Comparison of ENCODE assay signal across 9 mouse cellular contexts in genomic region chr5:127243209-127243608, GRCm38 (mm10). TPM values are rescaled to one million over a fixed set of nuclear protein-coding genes. Genes with fewer than 3 reads are reported as not detected.
DNase-seq lines count a peak whose midpoint lies in the region; ATAC-seq and TF ChIP-seq lines count a peak whose summit lies in the region.
"Had no signal": no experiment of that assay in that cellular context is flagged by ENCODE, and none has a peak within 500 bp of the region (broad histone marks: within the 10 kb centered on the region; RNA-seq: fewer than 3 reads in every experiment).

No protein-coding gene starts in this region.

- no peak for DNase-seq in kidney, adult 8-10 months
- peak; percentile 28 for DNase-seq in embryo, embryonic 10 days (ENCODE audit: low spot score)
- no peak for DNase-seq in midbrain, postnatal 0 days (ENCODE audit: low spot score)
- no peak for DNase-seq in urinary bladder, postnatal 14 days (ENCODE audit: low spot score)
- no peak for DNase-seq in gastrocnemius, postnatal 36 days
- DNase-seq in ovary, postnatal 36 days (ENCODE audit: low spot score) = no peak

- peak overlapping the region; percentile 62 for H3K4me3 ChIP-seq in kidney, embryonic 16.5 days (ENCODE audit: low read length)
- peak overlapping the region; percentile 66 for H3K4me3 ChIP-seq in hindbrain, embryonic 12.5 days
- H3K4me3 ChIP-seq in midbrain, postnatal 0 days (ENCODE audit: low read depth, low read length) = peak overlapping the region; percentile 61

- intact Hi-C loops in gastrocnemius, postnatal 36 days (cut with DNase I) = no loop called here

- no peak for TF ChIP-seq CTCF in midbrain, postnatal 0 days (IDR thresholded peaks at IDR 0.05)

- no peak overlapping the region for H3K9ac ChIP-seq in kidney, embryonic 16.5 days (replicated peaks; ENCODE audit: low read length)
- peak overlapping the region; percentile 66 for H3K9ac ChIP-seq in hindbrain, embryonic 12.5 days
- peak overlapping the region; percentile 60 for H3K9ac ChIP-seq in midbrain, postnatal 0 days (replicated peaks; ENCODE audit: low read length, poor library complexity, severe bottlenecking)

- H3K27ac ChIP-seq in kidney, embryonic 16.5 days (ENCODE audit: low read length) = no peak overlapping the region
- no peak overlapping the region for H3K27ac ChIP-seq in hindbrain, embryonic 12.5 days
- no peak overlapping the region for H3K27ac ChIP-seq in midbrain, postnatal 0 days (ENCODE audit: low read depth, low read length)

- under 1% methylated on average over 16 of the region's 16 CpGs for WGBS in kidney, embryonic 16.5 days
- under 1% methylated on average over 16 of the region's 16 CpGs for WGBS in hindbrain, embryonic 12.5 days
- WGBS in midbrain, postnatal 0 days = under 1% methylated on average over 16 of the region's 16 CpGs

- no peak for ATAC-seq in kidney, embryonic 16.5 days (ENCODE audit: low FRiP score, low TSS enrichment)
- ATAC-seq in hindbrain, embryonic 12.5 days (ENCODE audit: low FRiP score) = no peak
- ATAC-seq in midbrain, postnatal 0 days (ENCODE audit: low FRiP score) = no peak
- ATAC-seq: Patski had no signal

- H3K9me3 ChIP-seq in kidney, embryonic 16.5 days (ENCODE audit: low read length) = no peaks in the 10 kb centered on the region; the same call in 1 of the 2 replicates
- H3K9me3 ChIP-seq in hindbrain, embryonic 12.5 days (replicated peaks) = peaks cover 5% of the 10 kb centered on the region; the same call in 1 of the 2 replicates
- no peaks in the 10 kb centered on the region for H3K9me3 ChIP-seq in midbrain, postnatal 0 days (ENCODE audit: low read length)

- H3K4me2 ChIP-seq in kidney, embryonic 16.5 days (replicated peaks; ENCODE audit: low read depth, low read length) = peak overlapping the region; percentile 87
- H3K4me2 ChIP-seq in hindbrain, embryonic 12.5 days (replicated peaks) = peak overlapping the region; percentile 85
- peak overlapping the region; percentile 75 for H3K4me2 ChIP-seq in midbrain, postnatal 0 days (ENCODE audit: low read depth, low read length, poor library complexity, severe bottlenecking)

- no peaks in the 10 kb centered on the region for H3K36me3 ChIP-seq in kidney, embryonic 16.5 days (ENCODE audit: insufficient read depth, low read length)
- H3K36me3 ChIP-seq in hindbrain, embryonic 12.5 days = no peaks in the 10 kb centered on the region
- no peaks in the 10 kb centered on the region for H3K36me3 ChIP-seq in midbrain, postnatal 0 days (ENCODE audit: insufficient read depth, low read length)

- peaks cover 66% of the 10 kb centered on the region for H3K27me3 ChIP-seq in kidney, embryonic 16.5 days (ENCODE audit: insufficient read depth, low read length)
- peaks cover 50% of the 10 kb centered on the region for H3K27me3 ChIP-seq in hindbrain, embryonic 12.5 days
- peaks cover 11% of the 10 kb centered on the region; the same call in 1 of the 2 replicates for H3K27me3 ChIP-seq in midbrain, postnatal 0 days (ENCODE audit: insufficient read depth, low read length)
- H3K27me3 ChIP-seq: Patski had no signal

- H3K4me1 ChIP-seq in kidney, embryonic 16.5 days (ENCODE audit: insufficient read depth, low read length) = peaks cover 15% of the 10 kb centered on the region
- peaks cover 30% of the 10 kb centered on the region for H3K4me1 ChIP-seq in hindbrain, embryonic 12.5 days
- H3K4me1 ChIP-seq in midbrain, postnatal 0 days (ENCODE audit: insufficient read depth, low read length) = peaks cover 10% of the 10 kb centered on the region; the same call in 1 of the 2 replicates

RNA-seq across cellular contexts. Expression of gene Tmem132c, which starts 1.6 kb away (rescaled TPM):
- 1.3 and 1.5 TPM in 2 replicates for polyA plus RNA-seq in kidney, embryonic 16.5 days (2015; fragmentation: Nextera tagmentation; extraction: Ambion mirVana)
- polyA plus RNA-seq in hindbrain, embryonic 12.5 days (2016; fragmentation: Nextera tagmentation; extraction: Ambion mirVana) = 30.6 and 33.9 TPM in 2 replicates
- total RNA-seq in midbrain, postnatal 0 days (2014; rRNA removed) = 37.9 and 40.0 TPM in 2 replicates
- polyA plus RNA-seq in midbrain, postnatal 0 days (2015; fragmentation: Nextera tagmentation; extraction: Ambion mirVana) = 8.7 and 10.2 TPM in 2 replicates
- total RNA-seq in gastrocnemius, postnatal 36 days (2021) = under 1 TPM; 0.18 to 0.22 TPM
- polyA plus RNA-seq: Patski had no signal
